Mouse (Mus musculus) embryonic fibroblast, embryonic 13.5 days (primary cell): ENCODE results near the gene Atg13.
A peak's percentile ranks its signal among the peaks of the same experiment; 100 is the strongest.

ENCODE experiments used
- CTCF ChIP-seq: IDR thresholded peaks from 2 replicates; pipeline ENCODE4 v1.5.1; 2011; ENCODE audit warnings: mild to moderate bottlenecking, control low read depth, low read length, moderate library complexity, borderline replicate concordance; ENCODE audit not compliant: insufficient read depth
- POLR2A ChIP-seq: IDR thresholded peaks from 2 replicates; pipeline ENCODE4 v1.6.1; 2011; ENCODE audit warnings: low read depth, mild to moderate bottlenecking, control low read depth, low read length, moderate library complexity

- TF ChIP-seq CTCF (no peak), POLR2A (peak; percentile 40; the same call in 1 of the 2 replicates)
Measured at GRCm38 (mm10) chr2:91664780-91665179, 45.6 kb downstream of the Atg13 start.
